Mouse (Mus musculus) liver, adult 10 weeks (tissue): ENCODE data around the gene Dnajc21. TPM values are rescaled to one million over a fixed set of nuclear protein-coding genes. Genes with fewer than 3 reads are reported as not detected.

ENCODE experiments used
- polyA plus RNA-seq: library from polyadenylated mRNA; stranded (reverse); fragments of 350-450 nt; fragmentation: Illumina TruSeq; extraction: RNeasy Lipid Tissue Mini Kit (QIAGEN cat#74804); gene quantifications from one replicate; pipeline ENCODE4 v1.2.3, GENCODE M21; 2014; ENCODE audit warnings: low read depth, low replicate concordance

Dnajc21 gene
- polyA plus RNA-seq: 53.0 TPM

GRCm38 (mm10) chr15:10470151-10470831, at the start of gene Dnajc21:
Gene Dnajc21 (minus strand): TSS chr15:10470516.

GRCm38 (mm10) chr15:10485484-10486364, 15.4 kb upstream of the Dnajc21 start, which contains the start of the genes Brix1 and Rad1:
Gene Brix1 (minus strand): TSS chr15:10485947.
Gene Rad1 (plus strand): TSS chr15:10486018.

Other genes starting within 250 kb of the Dnajc21 start
- not detected for gene Gm21973, start 145.1 kb downstream of the Dnajc21 start, polyA plus RNA-seq
- 261 TPM for gene Agxt2, start 112.0 kb downstream of the Dnajc21 start, polyA plus RNA-seq
- gene Brix1, start 15.4 kb upstream of the Dnajc21 start, polyA plus RNA-seq: 76.3 TPM
- gene Rad1, start 15.5 kb upstream of the Dnajc21 start, polyA plus RNA-seq: 6.8 TPM
- not detected for gene Ttc23l, start 88.2 kb upstream of the Dnajc21 start, polyA plus RNA-seq
- 18.2 TPM for gene Rai14, start 244.1 kb upstream of the Dnajc21 start, polyA plus RNA-seq